Mouse (Mus musculus): ENCODE data around the gene Lrch1. TPM values are rescaled to one million over a fixed set of nuclear protein-coding genes. Genes with fewer than 3 reads are reported as not detected.

Gene Lrch1
- 94.6 to 132 TPM (median 111 TPM) in 4 replicates for total RNA-seq (2023)

DNA sequence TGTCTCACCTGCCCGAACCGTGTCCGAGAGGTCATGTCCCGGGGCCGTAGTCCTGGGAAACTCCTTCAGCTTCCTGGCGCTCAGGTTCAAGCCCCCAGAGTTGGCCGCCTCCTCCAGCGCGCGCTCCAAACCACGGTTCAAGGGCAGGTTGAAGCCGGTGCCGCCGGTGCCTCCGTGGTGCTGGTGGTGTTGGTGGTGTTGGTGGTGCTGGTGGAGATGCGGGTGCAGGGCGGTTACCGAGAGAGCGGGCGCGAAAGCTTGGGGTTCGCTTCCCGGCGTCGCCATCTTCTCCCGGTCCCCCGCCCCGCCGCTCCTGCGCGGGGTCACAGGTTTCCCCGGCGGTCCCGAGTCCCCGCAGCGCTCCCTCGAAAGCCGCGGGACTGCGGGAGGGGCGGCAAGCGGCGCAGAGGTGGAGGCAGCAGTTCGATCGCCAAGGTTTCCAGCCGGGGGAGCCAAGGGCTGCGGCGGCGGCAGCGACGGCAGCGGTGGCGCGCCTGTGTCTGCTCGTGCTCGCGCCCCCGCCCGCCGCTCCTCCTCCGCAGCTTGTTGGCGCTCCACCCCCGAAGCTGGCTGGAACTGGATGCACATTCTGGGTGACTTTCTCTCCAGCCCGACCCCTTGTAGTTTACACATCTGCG lies at the start of gene Lrch1:
Gene Lrch1 (minus strand): TSS at position 501 of the 638 bp plus-strand sequence.

DNA sequence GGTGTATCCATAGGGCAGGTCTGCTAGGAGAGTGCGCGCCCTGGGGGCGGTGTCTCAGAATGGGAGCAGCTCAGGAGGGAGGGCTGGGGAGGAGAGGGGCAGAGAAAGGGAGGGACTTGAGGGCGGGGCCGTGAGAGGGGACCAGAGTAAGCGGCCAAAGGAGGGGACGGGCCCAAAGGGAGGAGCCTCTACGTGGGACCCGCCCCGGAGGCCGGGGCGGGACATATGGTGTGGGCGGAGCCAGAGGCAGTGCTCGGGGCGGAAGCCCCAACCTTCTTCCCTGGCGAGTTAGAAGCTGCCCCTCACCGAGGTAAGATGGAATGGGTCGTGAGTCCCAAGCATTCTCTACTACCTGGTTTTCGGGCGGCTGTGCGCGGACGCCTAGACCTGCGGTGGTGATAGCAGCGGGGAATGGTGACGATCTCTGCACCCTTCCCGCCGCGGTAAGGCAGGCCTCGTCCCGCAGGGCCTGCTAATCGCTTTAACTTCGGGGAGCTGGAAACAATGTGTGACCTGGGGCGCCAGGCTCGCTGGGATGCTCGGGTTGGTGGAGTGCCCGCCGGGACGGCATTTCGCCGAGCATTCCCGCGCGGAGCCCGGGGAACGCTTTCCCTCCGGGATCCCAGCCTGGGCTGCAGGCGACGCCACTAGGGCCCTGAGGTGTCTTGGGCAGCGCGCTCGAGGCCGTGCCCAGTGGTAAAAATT lies 215.4 kb downstream of the Lrch1 start, which contains the start of gene Esd:
Gene Esd (plus strand): TSS at position 219 of the 705 bp plus-strand sequence.

Other genes starting within 250 kb of the Lrch1 start
- gene Esd, start 215.6 kb downstream of the Lrch1 start, total RNA-seq (2023), result 58.1 to 62.4 TPM (median 58.9 TPM) in 4 replicates
- 101 to 126 TPM (median 110 TPM) in 4 replicates for gene Rubcnl, start 68.2 kb upstream of the Lrch1 start, total RNA-seq (2023)
- gene Lrrc63, start 183.0 kb upstream of the Lrch1 start, total RNA-seq (2023), result not detected in 4 replicates
- gene Lcp1, start 183.2 kb upstream of the Lrch1 start, total RNA-seq (2023), result 669 to 716 TPM (median 690 TPM) in 4 replicates